Mouse (Mus musculus): ENCODE measurements around the gene Gm21970.

The Gm21970 gene

DNA sequence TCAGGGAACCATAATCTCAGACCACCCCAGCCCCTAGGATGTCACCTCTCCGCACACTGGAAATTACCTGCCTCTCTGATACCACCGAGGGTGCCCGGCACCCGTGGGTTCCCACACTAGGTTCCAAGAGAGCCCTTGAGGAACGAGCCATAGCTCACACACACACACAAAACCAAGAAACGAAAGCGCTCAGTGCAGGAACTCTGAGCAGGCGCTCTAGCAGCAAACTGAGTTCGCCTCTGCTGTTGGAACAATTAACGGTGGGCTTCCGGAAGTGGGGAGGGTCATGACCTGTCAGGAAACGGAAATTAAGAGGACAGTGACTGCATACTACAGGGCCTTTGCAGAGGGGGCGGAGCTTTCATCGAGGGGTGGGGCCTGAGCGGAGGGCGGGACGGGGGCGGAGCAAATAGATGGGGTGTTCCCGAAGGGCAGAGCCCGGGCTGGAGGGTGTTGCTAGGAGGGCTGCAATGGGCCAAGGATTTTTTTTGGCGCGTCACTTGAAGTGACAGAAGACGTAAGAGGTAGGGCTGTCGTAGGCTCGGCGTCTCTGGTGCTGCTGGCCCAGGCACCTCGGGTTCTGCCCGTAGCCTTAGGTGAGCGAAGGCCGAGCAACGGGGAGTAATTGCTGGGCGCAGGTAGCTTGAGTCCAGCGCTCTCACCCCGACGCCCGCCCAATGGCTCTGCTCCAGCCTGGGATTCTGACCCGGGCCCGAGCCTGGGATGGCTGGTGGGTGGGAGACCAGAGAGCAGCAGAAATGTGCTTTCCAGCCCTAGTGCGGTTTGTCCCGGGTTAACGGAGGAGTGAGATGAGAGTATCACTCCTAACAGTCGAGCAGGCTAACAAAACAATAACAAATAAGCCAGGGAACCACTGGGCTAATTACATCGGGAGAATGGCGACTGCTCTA lies 73.3 kb downstream of the Gm21970 start:
- DNase-seq: peak; percentile 99

DNA sequence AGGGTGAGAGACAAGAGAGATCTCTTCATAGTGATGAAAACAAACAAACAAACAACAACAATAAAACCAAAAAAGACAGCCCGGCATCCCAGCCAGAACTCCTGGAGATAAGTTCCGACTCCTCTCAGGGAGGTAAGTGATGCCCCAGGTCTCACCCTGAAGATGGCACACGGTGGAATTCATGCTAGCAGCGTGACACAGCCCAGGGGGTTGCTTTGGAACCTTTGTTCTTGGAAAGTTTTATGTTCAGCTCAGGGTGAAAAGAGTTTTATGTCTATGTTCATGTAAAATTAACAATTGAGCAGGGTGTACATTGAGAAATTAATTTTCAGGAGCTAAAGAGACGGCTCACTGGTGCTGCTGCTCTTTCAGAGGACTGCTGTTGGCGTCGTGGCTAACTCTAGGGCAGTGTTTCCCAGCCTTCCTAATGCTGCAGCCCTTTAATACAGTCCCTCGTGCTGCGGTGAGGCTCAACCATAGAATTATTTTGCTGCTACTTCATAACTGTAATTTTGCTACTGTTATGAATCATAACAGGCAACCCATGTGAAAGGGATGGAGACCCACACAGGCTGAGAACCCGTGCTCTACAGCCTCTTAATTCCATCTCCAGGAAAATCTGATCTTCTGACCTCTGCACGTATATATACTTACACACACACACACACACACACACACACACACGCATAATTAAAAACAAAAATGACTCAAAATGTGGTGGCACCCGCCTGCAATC lies 74.2 kb downstream of the Gm21970 start:
- DNase-seq: no peak

DNA sequence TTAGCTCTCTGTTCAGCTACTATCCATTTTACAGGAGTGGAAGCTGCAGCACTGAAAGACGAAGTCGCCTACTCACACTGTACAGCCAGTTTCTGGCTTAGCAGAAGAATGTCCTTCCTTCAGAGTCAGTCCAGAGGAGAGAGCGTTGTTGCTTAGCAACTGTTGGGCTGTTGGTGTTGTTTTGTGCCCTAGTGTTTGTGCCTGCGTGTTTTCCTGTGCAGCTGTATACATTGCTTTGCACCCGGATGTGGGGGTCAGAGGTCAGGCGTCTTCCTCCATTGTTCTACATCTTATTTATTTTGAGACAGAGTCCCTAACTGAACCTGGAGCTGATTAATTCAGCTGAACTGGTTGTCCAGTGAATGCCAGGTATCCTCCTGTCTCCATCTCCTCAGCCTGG lies 75.0 kb downstream of the Gm21970 start:
- peak; percentile 95 for DNase-seq

All from heart, adult 11 months (tissue).